Mouse (Mus musculus) 3T3-L1 (cell line): ENCODE data around the gene Krtap29-1.

ENCODE experiments used
- DNase-seq: peaks from one replicate; pipeline ENCODE4 v3.0.0-alpha.2; 2015; ENCODE audit warnings: low read depth, low spot score

The Krtap29-1 gene

GRCm38 (mm10) chr11:99948175-99948574 lies 30.7 kb downstream of the Krtap29-1 start, which contains the start of gene Krtap9-5:
Gene Krtap9-5, plus strand, starts transcription at chr11:99948475.
- DNase-seq: no peak

- peak; percentile 20 for DNase-seq
Observed at GRCm38 (mm10) chr11:99937751-99938264, 41.0 kb downstream of the Krtap29-1 start.

GRCm38 (mm10) chr11:99935991-99936390 lies 42.9 kb downstream of the Krtap29-1 start, which contains the start of gene Krtap31-2:
Gene Krtap31-2, plus strand, starts transcription at chr11:99936291.
- no peak for DNase-seq
